Mouse (Mus musculus): ENCODE data around the gene Fpr2. TPM values are rescaled to one million over a fixed set of nuclear protein-coding genes. Genes with fewer than 3 reads are reported as not detected.

Fpr2 gene
- polyA plus RNA-seq, 1 experiment, result not detected

GRCm38 (mm10) chr17:17870892-17871550 is 16.6 kb upstream of the Fpr2 start:
- TF ChIP-seq CTCF (IDR thresholded peaks at IDR 0.05; ENCODE audit: insufficient read depth, low read depth, low read length) (no peak), POLR2A (IDR thresholded peaks at IDR 0.05; ENCODE audit: insufficient read depth, low read depth, low read length) (no peak)
- 85% methylated on average over 2 of the region's 2 CpGs for WGBS
- no peak overlapping the region for H3K27ac ChIP-seq (ENCODE audit: insufficient read depth, low read depth, low read length)
- H3K4me3 ChIP-seq (ENCODE audit: insufficient read depth, low read depth, low read length), result no peak overlapping the region
- H3K4me1 ChIP-seq (ENCODE audit: control insufficient read depth, insufficient read depth, low read length), result no peaks in the 10 kb centered on the region

GRCm38 (mm10) chr17:17871697-17872096 is 15.9 kb upstream of the Fpr2 start:
- Histone ChIP-seq H3K4me1 (ENCODE audit: control insufficient read depth, insufficient read depth, low read length) (no peaks in the 10 kb centered on the region), H3K4me3 (ENCODE audit: insufficient read depth, low read depth, low read length) (no peak overlapping the region), H3K27ac (ENCODE audit: insufficient read depth, low read depth, low read length) (no peak overlapping the region)
- TF ChIP-seq CTCF (IDR thresholded peaks at IDR 0.05; ENCODE audit: insufficient read depth, low read depth, low read length) (no peak), POLR2A (IDR thresholded peaks at IDR 0.05; ENCODE audit: insufficient read depth, low read depth, low read length) (no peak)
- 92% methylated on average over 2 of the region's 2 CpGs for WGBS

DNA sequence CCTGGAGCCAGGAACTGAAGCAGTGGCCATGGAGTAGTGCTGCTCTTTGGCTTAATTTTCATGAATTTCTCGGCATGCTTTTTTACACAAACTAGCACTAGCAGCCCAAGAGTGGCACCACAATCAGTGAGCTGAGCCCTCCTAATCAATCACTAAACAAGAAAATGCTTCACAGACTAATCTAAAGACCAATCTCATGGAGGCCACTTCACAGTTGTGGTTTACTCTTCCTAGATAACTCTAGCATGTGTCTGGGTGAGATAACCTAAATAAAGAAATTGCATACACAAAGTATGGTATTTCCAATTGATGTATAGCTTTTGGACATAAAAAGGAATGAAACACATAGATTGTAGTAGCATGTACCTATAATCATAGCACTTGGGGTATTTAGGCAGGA is 8.3 kb upstream of the Fpr2 start:
- 83% methylated on average over 1 of the region's 1 CpGs for WGBS
- Histone ChIP-seq H3K4me3 (ENCODE audit: insufficient read depth, low read depth, low read length) (no peak overlapping the region), H3K4me1 (ENCODE audit: control insufficient read depth, insufficient read depth, low read length) (no peaks in the 10 kb centered on the region), H3K27ac (ENCODE audit: insufficient read depth, low read depth, low read length) (no peak overlapping the region)
- TF ChIP-seq POLR2A (IDR thresholded peaks at IDR 0.05; ENCODE audit: insufficient read depth, low read depth, low read length) (no peak), CTCF (IDR thresholded peaks at IDR 0.05; ENCODE audit: insufficient read depth, low read depth, low read length) (no peak)

DNA sequence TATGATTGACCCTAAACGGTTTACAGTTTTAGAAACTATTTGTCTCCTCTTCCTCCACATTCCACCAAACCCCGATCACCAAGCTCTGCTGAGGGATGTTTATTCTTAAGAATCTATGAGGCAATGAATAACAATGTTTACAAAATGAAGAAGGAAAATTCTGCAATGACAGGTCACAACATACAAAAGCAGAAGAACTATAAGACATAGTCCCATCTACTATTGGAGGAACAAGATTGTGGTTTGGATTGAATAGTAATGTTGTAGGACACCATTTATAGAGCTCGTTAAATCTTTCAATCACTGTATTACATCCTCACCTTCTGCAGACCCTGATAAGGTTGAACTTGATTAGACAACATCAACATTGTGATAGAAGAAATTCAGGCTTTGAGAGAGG is 5.0 kb upstream of the Fpr2 start:
- no peak overlapping the region for H3K27ac ChIP-seq (ENCODE audit: insufficient read depth, low read depth, low read length)
- WGBS, result 85% methylated on average over 3 of the region's 3 CpGs
- no peaks in the 10 kb centered on the region for H3K4me1 ChIP-seq (ENCODE audit: control insufficient read depth, insufficient read depth, low read length)
- no peak for TF ChIP-seq POLR2A (IDR thresholded peaks at IDR 0.05; ENCODE audit: insufficient read depth, low read depth, low read length)
- no peak for TF ChIP-seq CTCF (IDR thresholded peaks at IDR 0.05; ENCODE audit: insufficient read depth, low read depth, low read length)
- no peak overlapping the region for H3K4me3 ChIP-seq (ENCODE audit: insufficient read depth, low read depth, low read length)

GRCm38 (mm10) chr17:17883840-17884239 is 3.8 kb upstream of the Fpr2 start, which contains the start of gene Fpr1:
Gene Fpr1 (minus strand): TSS chr17:17883940.
- 62% methylated on average over 1 of the region's 1 CpGs for WGBS
- no peak within 1 kb of the TSS for H3K4me3 ChIP-seq (ENCODE audit: insufficient read depth, low read depth, low read length)
- H3K4me1 ChIP-seq (ENCODE audit: control insufficient read depth, insufficient read depth, low read length), result no peaks in the 10 kb centered on the region
- TF ChIP-seq CTCF (IDR thresholded peaks at IDR 0.05; ENCODE audit: insufficient read depth, low read depth, low read length), result no peak
- TF ChIP-seq POLR2A (IDR thresholded peaks at IDR 0.05; ENCODE audit: insufficient read depth, low read depth, low read length), result no peak
- H3K27ac ChIP-seq (ENCODE audit: insufficient read depth, low read depth, low read length), result no peak within 1 kb of the TSS

DNA sequence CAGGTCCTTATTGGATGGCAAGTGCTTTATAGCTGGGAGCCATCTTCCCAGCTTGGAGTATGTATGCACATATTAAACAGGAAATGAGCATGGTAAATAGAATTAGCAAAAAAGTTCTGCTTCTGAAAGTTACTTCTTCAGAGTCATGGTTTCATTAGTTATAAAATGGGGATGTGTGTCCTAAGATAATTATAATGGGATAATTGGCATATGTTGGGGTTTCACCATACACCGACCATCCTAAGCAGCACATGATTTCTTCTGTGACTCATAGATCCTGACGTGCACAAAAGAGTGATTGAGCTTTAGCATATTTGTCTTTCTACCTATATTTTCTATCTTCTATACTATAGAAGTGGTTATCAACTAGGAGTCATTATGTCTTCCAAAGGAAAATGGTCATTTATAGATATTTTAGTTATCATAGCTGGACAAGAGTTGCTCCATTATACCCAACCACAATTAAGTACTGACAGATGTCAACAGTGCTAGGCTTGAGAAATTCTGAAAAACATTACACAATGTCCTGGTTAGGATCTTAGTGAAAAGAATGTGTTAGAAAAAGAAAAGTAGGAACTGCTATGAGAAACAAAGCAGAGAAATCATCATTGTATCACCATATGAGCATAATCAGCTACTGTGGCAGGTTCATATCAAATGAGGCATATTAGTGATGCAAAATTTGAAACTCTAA is 2.3 kb downstream of the Fpr2 start:
- no peaks in the 10 kb centered on the region for H3K4me1 ChIP-seq (ENCODE audit: control insufficient read depth, insufficient read depth, low read length)
- 83% methylated on average over 2 of the region's 2 CpGs for WGBS

GRCm38 (mm10) chr17:17896039-17896438 is 8.4 kb downstream of the Fpr2 start:
- Histone ChIP-seq H3K4me3 (ENCODE audit: insufficient read depth, low read depth, low read length) (no peak overlapping the region), H3K4me1 (ENCODE audit: control insufficient read depth, insufficient read depth, low read length) (no peaks in the 10 kb centered on the region), H3K27ac (ENCODE audit: insufficient read depth, low read depth, low read length) (no peak overlapping the region)
- WGBS, result 1% methylated on average over 4 of the region's 4 CpGs
- TF ChIP-seq CTCF (IDR thresholded peaks at IDR 0.05; ENCODE audit: insufficient read depth, low read depth, low read length) (no peak), POLR2A (IDR thresholded peaks at IDR 0.05; ENCODE audit: insufficient read depth, low read depth, low read length) (no peak)

More for the DNA sequence above, 2.3 kb downstream of the Fpr2 start:
- H3K27ac ChIP-seq (ENCODE audit: insufficient read depth, low read depth, low read length), result no peak overlapping the region
- TF ChIP-seq POLR2A (IDR thresholded peaks at IDR 0.05; ENCODE audit: insufficient read depth, low read depth, low read length), result no peak
- TF ChIP-seq CTCF (IDR thresholded peaks at IDR 0.05; ENCODE audit: insufficient read depth, low read depth, low read length), result no peak
- no peak overlapping the region for H3K4me3 ChIP-seq (ENCODE audit: insufficient read depth, low read depth, low read length)

DNA sequence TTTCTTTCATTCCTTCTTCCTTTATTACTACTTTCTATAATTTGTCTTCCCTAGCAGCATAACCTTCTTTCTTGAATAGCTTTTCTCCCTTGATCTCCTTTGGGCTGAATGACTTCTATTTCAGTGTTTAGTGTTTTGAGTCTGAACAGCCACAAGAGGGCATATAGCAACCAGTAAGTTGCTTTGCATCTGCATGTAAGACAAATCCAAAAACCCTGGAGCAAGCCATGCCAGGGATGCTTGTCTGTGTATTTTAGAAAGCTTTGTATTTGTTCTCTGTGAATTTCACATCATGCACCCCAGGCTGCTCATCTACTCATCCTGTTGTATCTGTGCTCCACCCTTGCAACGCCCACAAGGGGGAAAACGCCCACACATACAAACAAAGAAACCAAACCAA is 11.6 kb downstream of the Fpr2 start:
- H3K4me1 ChIP-seq (ENCODE audit: control insufficient read depth, insufficient read depth, low read length), result no peaks in the 10 kb centered on the region
- TF ChIP-seq CTCF (IDR thresholded peaks at IDR 0.05; ENCODE audit: insufficient read depth, low read depth, low read length) (no peak), POLR2A (IDR thresholded peaks at IDR 0.05; ENCODE audit: insufficient read depth, low read depth, low read length) (no peak)
- no peak overlapping the region for H3K27ac ChIP-seq (ENCODE audit: insufficient read depth, low read depth, low read length)
- H3K4me3 ChIP-seq (ENCODE audit: insufficient read depth, low read depth, low read length), result no peak overlapping the region
- 79% methylated on average over 2 of the region's 2 CpGs for WGBS

DNA sequence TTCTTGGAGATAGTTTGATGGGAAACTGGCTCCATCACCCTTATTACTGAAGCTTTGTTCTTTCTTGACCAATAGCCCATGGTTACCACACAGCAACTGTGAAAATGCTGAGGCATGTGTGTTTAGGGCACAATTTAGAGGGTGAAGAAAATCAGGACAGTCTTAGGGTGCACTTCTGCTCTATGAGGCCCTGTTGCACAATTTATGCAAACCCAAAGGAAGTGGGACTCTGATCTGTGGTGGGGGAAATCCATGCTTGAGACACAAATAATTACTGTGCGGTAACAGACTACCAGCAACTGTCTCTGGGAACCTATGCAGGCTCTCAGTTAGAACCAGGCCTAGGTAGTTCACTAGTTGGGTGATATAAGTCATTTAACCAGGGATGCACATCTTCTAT is 13.1 kb downstream of the Fpr2 start:
- 95% methylated on average over 1 of the region's 1 CpGs for WGBS

More for the DNA sequence above, 13.1 kb downstream of the Fpr2 start:
- Histone ChIP-seq H3K27ac (ENCODE audit: insufficient read depth, low read depth, low read length) (no peak overlapping the region), H3K4me1 (ENCODE audit: control insufficient read depth, insufficient read depth, low read length) (no peaks in the 10 kb centered on the region), H3K4me3 (ENCODE audit: insufficient read depth, low read depth, low read length) (no peak overlapping the region)
- TF ChIP-seq CTCF (IDR thresholded peaks at IDR 0.05; ENCODE audit: insufficient read depth, low read depth, low read length), result no peak
- no peak for TF ChIP-seq POLR2A (IDR thresholded peaks at IDR 0.05; ENCODE audit: insufficient read depth, low read depth, low read length)

All from olfactory bulb, adult 2 months (tissue).